ENCODE assay signal across 12 mouse cellular contexts in the genomic region with DNA sequence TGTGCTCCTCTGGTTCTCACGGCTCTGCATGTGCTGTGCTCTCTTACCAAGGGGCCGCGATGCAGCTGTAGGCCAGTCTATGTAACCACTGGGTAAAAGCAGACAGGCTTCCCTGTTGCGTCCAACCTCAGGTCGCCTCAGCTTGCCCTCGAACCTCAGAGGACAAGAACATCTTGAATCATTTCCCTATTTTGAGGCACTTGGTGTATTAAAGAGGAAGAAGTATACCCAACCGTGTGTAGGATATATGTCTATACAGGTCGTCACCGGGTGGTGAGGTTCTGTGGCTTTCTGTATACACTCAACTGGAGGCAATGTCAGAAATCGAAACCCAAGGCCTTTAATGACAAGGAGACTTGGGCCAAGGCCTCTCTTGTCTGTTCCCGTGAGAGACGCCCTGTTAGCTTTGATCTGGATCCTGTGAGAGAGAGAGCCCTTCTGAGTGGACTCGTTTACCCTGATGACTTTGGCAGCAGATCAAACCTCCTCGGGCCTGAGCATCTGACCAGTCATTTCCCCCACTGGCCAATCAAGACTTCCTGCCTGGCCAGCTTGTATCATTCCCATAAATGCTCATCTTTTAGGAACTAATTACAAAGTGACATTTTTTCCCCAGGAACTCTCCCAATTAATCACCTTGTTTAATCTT.
A peak's percentile ranks its signal among the peaks of the same experiment; 100 is the strongest.
DNase-seq lines count a peak whose midpoint lies in the region; ATAC-seq and TF ChIP-seq lines count a peak whose summit lies in the region.
"Had no signal": no experiment of that assay in that cellular context is flagged by ENCODE, and none has a peak within 500 bp of the region (broad histone marks: within the 10 kb centered on the region; RNA-seq: fewer than 3 reads in every experiment).

No protein-coding gene starts in this region.

- ATAC-seq in granulocyte monocyte progenitor cell, adult 5-6 weeks (replicated peaks; ENCODE audit: poor library complexity, severe bottlenecking), result peak; percentile 88
- ATAC-seq: Patski had no signal

- no peak for TF ChIP-seq CTCF in layer of hippocampus, adult 2 months (conservative IDR thresholded peaks at IDR 0.05)

- peak overlapping the region; percentile 11; the same call in 1 of the 2 replicates for H3K27ac ChIP-seq in layer of hippocampus, adult 2 months
- H3K27ac ChIP-seq: stomach, embryonic 15.5 days had no signal

- peak; percentile 60 for DNase-seq in adrenal gland, adult 2 months
- DNase-seq in adrenal gland, postnatal 4 days (ENCODE audit: low spot score in 2 of 2), result no peak
- no peak for DNase-seq in layer of hippocampus, adult 2 months (ENCODE audit: low spot score in 2 of 2)
- no peak for DNase-seq in layer of hippocampus, postnatal 14 days (ENCODE audit: low spot score in 2 of 2)
- DNase-seq in lung, postnatal 36 days, result peak; percentile 67
- DNase-seq in right cerebral cortex, adult 2 months (ENCODE audit: low spot score in 2 of 2), result no peak
- no peak for DNase-seq in embryo, embryonic 9.5 days (ENCODE audit: extremely low spot score)

- no peak overlapping the region for H3K4me3 ChIP-seq in layer of hippocampus, adult 2 months
- H3K4me3 ChIP-seq: erythroblast, embryonic 14.5 days; limb, embryonic 13.5 days; stomach, embryonic 15.5 days had no signal

Comparison
In these comparisons a context has a peak if more than half of its experiments do, and no peak if none do; other contexts are left out.
1. DNase-seq: peak in adrenal gland, adult 2 months (single experiment) and lung, postnatal 36 days (single experiment); none in adrenal gland, postnatal 4 days (0 of 2), layer of hippocampus, adult 2 months (0 of 2), layer of hippocampus, postnatal 14 days (0 of 2), right cerebral cortex, adult 2 months (0 of 2) and embryo, embryonic 9.5 days (single experiment).